Mouse (Mus musculus) C2C12 (cell line): ENCODE measurements around the gene Sdccag8.

Experiments
- CTCF ChIP-seq: IDR thresholded peaks from one replicate; pipeline ENCODE4 v1.5.1; 2011; ENCODE audit not compliant: control insufficient read depth, insufficient read depth, insufficient read length
- FOSL1 ChIP-seq: IDR thresholded peaks from one replicate; pipeline ENCODE4 v1.8.0; 2011; ENCODE audit warnings: mild to moderate bottlenecking, low read length; ENCODE audit not compliant: poor library complexity, insufficient read depth, severe bottlenecking
- MAX ChIP-seq: IDR thresholded peaks from one replicate; pipeline ENCODE4 v1.6.1; 2011; ENCODE audit warnings: mild to moderate bottlenecking, control low read depth
- MYOD1 ChIP-seq: IDR thresholded peaks from one replicate; pipeline ENCODE4 v1.6.1; 2011; ENCODE audit warnings: low read depth; ENCODE audit not compliant: control insufficient read depth, insufficient read length
- MYOG ChIP-seq: IDR thresholded peaks from one replicate; pipeline ENCODE4 v1.6.1; 2011; ENCODE audit not compliant: control insufficient read depth, insufficient read length; ENCODE audit errors: extremely low read depth
- USF1 ChIP-seq: IDR thresholded peaks from one replicate; pipeline ENCODE4 v1.6.1; 2011; ENCODE audit warnings: low read depth, mild to moderate bottlenecking, control low read depth, moderate library complexity

DNA sequence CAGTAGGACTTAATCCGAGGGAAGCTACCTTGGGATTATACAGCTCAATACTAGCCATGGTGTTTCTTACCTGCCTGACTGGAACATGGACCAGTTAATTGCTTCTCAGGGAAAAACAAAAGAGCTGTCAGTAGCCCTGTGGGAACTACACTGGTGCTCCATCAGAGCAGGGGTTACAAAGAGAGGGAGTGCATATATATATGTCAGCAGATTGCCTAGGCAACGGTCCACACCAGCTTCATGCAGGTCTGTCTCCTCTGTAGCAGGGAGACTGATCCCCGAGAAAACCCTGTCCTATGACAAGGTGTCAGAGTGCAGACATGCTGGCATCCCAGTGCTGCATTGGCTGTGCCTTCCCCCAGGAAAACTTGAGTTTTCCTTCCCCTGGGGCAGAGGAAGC, 195.6 kb downstream of the Sdccag8 start:
- no peak for TF ChIP-seq CTCF
- TF ChIP-seq USF1, result no peak
- no peak for TF ChIP-seq MYOD1
- no peak for TF ChIP-seq MAX
- TF ChIP-seq MYOG, result no peak
- TF ChIP-seq FOSL1, result no peak
